Mouse (Mus musculus) neural tube, embryonic 10.5 days (tissue): ENCODE results near the gene Klhdc7a.
"Not testable (repeated sequence)": the region's sequence is repeated elsewhere in the genome, so short reads cannot be mapped to it uniquely, and the experiment has no call there.

ENCODE experiments used
- DNase-seq: peaks from one replicate; pipeline ENCODE4 v3.0.0-alpha.2; 2017; ENCODE audit warnings: low spot score; ENCODE audit errors: extremely low spot score

Gene Klhdc7a

DNA sequence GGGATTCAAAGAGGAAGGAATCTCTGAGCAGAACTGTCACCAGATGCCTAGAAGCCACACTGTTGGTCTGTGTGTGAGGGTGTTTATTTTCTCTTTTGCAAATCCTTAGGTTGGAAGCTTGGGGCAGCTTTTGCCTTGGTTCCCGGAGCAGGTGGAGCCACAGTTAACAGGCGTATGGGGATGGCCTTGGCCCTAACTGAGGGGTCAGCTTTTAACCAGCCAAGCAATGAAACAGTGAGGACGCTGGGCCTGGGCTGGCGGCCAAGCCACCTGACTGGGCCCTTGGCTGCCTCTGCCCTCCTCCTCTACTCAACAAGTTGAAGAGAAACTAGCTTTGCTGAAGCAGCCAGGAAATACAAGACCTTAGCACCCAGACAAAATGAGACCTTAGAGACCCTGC is at the start of gene Klhdc7a:
Gene Klhdc7a (minus strand): TSS at position 105 of the 400 bp plus-strand sequence.
- DNase-seq = no peak

GRCm38 (mm10) chr4:140015916-140016315 is 48.1 kb upstream of the Klhdc7a start:
- no peak for DNase-seq

GRCm38 (mm10) chr4:140010728-140011470 is 43.1 kb upstream of the Klhdc7a start:
- no peak for DNase-seq

GRCm38 (mm10) chr4:140004932-140005331 is 37.1 kb upstream of the Klhdc7a start:
- no peak for DNase-seq

- DNase-seq = peak; percentile 55
These were observed 36.3 kb upstream of the Klhdc7a start for GRCm38 (mm10) chr4:140004170-140004569.

DNA sequence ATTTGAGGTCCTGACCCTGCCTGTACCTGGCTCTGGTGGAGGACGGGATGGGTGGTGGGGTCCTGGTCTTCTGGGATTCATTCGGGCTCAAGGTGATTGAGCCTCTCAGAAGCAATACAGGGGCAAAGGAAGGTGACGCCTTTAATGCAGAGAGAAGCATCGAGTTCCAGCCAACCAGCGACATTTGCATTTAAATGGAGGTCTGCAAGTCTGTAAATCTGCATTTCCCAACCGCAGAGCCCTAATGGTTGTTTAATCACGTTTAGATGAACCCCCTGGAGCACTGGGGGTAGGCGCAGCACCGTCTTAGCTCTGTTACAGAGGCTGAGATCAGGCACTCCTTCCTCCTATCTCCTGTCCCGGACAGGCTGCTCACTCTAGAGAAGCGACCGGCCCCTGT is 34.2 kb upstream of the Klhdc7a start:
- DNase-seq = no peak

- DNase-seq = no peak
These were observed 33.1 kb upstream of the Klhdc7a start for GRCm38 (mm10) chr4:140000911-140001310.

- DNase-seq = no peak
These were observed 31.2 kb upstream of the Klhdc7a start for GRCm38 (mm10) chr4:139999033-139999432.

DNA sequence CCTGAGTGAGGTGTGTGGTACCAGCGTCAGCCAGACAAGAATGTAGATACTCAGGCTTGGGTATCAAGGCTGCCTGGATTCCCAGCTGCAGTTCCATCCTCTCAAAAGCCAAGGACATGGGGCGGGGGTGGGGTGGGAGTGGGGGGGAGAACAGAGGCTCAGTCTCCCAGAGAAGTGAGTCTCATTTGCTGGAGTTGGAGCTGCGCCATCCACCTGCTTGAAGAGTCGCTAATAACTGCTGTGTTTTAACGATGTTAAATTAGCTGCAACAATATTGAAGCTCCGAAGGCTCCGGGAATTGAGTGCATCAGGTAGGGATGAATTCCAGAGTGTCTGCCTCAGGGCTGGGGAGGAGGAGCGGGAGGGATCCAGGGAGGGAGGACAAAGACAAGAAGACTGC is 27.8 kb upstream of the Klhdc7a start:
- DNase-seq = no peak

- no peak for DNase-seq
These were observed 25.4 kb upstream of the Klhdc7a start for GRCm38 (mm10) chr4:139993111-139993755.

DNA sequence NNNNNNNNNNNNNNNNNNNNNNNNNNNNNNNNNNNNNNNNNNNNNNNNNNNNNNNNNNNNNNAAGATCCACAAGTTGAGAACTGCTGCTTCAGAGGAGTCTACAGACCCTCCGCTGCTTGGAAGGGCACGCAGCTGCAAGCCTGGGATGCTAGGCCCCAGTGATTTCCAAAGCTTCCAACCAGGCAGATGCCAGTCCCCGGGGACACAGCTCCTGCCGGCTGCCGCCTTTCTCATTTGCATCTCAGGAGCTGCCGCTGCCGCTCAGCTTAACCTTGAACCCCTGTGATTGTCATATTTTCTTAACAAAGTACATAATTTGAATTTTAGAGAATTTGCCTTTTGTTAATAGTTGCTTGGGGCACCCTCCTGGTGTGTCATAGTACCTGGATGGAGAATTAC is 19.1 kb upstream of the Klhdc7a start:
- DNase-seq = no peak

- DNase-seq = no peak
These were observed 10.9 kb upstream of the Klhdc7a start for GRCm38 (mm10) chr4:139978716-139979115.

GRCm38 (mm10) chr4:139977308-139977781 is 9.5 kb upstream of the Klhdc7a start:
- peak; percentile 46 for DNase-seq

- no peak for DNase-seq
These were observed 6.7 kb upstream of the Klhdc7a start for GRCm38 (mm10) chr4:139974506-139974905.

DNA sequence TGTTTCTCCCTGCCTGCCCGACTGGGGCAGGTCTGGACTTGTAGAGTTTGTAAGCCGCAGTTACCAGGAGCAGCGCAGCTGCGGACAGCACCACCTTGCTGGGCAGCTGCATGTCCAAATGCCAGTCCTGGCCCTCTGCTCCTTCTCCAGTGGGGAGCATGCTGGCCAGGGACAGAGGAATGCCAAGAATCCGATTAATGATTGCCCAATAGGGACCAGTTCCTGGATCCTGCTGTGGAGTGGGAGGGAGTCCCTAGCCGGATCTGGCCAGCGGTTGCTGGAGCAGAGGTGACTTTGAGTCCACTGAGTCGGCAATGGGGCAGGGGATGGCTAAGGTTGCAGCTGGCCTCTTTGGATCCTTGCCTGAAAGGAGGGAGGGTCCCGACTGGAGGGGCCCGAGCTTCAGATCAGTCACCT is 343 bp downstream of the Klhdc7a start:
- peak; percentile 33 for DNase-seq

- no peak for DNase-seq
These were observed 845 bp downstream of the Klhdc7a start for GRCm38 (mm10) chr4:139966981-139967380.

DNA sequence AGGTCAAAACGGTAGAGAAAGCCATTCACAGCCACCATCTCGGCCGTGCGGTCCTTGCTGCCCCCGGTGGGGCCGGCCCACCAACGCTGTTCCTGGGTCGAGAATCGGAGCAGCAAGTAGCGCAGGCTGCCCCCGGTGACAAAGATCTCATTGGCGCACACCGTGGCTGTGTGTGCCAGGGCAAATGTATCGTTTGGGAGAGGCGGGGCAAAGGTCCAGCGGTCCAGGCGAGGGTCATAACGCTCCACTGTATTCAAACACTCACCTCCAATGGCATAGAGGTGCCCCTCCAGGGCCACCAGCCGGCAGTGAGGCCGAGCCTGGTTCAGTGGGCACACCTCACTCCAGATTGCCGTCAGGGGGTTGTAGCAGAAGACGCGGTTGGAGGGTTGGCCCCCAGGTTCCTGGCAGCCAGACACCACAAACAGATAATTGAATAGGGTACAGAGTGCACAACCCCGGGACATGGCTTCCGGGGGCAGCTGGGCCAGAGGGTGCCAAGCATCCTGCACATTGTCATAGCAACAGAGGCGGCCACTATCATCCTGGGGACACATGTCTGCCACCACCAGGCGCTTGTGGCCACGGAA is 2.1 kb downstream of the Klhdc7a start:
- no peak for DNase-seq

DNA sequence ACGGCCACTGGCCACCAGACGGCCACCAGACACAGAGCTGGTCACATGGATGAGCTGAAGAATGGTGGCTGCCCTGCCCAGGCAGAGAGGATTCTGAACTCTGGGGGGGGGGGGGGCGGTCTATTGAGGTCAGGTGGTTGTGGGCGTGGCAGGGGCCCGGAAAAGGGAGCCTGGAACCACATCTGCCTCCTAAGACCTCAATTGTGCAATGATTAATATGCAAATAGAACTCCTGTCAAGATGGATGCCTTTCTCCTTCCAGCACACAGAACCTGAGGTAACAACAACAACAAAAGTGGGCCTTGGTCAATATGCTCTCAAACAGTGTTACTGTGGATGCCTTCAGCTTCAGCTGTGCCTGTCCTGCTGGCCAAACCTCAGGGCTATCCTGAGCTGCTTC is 3.4 kb downstream of the Klhdc7a start:
- DNase-seq = no peak

DNA sequence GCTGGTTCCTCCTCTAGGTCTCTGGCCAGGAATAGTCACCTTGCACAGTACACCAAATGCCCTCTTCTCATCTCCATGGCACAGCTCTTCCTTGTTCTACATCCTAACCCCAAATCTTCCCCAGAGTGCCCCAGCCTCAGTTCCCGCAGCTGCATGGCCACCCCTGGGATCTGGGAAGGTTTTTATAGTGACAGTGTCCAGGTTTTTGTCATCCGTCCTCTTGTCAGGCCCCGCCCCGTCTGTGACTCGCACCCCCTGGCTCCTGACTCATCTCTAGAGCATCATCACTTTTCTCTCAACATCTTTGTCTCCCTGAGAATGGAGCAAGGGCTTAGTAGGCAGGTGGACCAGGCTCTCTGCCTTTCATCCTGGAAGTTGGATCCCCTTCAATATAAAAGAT is 3.9 kb downstream of the Klhdc7a start:
- DNase-seq = no peak

DNA sequence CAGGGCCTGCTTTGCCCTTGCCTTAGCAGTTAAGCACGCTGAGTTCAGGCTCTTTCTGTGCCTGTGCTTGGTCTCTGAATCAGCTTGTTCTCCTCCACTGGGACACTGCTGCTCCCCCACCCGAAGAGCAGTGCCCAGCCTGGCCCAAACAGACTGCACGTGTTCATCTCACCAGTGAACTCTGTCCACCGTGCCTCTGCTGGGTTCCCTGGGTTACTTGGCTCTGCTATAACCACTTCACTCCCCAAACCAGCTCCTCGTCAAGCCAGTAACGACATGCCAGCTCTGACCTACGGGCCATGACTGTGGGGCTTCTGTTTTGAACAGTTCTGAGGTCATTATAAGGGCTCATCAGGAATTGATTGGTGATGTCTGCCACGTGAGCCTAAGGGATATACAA is 4.8 kb downstream of the Klhdc7a start:
- no peak for DNase-seq

DNA sequence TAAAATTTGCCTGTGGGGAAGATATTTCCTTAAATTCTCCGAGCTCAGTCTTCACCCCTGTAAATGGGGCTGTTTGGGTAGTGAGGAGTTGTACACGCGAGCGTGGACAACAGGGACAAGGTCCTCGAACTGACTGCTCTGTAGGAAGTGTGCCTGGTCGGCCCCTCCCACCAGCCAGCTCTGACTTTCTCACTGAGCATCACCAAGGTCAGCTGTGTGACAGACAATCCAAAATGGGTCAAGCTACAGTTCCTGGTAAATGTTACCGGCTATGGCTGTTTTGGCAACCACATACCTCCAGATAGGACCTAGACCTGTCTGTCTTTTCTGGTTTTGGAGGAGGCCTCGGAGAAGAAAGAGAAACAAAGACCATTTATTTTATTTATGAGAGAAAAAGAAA is 6.0 kb downstream of the Klhdc7a start:
- DNase-seq = no peak

DNA sequence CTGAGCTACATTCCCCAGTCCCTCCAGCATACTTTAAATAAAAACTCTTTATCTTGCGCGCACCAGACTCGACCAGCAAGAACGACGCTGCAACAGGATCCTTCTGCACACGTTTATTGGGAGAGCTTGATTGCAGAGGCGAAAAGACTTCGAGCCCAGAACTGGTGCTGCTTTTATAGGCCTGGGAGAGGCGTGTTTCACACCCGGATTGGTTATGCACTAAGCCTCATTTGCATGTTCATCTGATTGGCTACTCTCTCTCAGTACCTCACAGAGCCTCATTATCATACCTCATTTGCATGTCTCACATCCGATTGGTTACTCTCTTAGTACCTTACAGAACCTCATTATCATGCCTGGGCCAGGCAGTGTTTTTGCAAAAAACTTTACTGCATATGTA is 6.5 kb downstream of the Klhdc7a start:
- not testable (repeated sequence) for DNase-seq
